In the genomic region with DNA sequence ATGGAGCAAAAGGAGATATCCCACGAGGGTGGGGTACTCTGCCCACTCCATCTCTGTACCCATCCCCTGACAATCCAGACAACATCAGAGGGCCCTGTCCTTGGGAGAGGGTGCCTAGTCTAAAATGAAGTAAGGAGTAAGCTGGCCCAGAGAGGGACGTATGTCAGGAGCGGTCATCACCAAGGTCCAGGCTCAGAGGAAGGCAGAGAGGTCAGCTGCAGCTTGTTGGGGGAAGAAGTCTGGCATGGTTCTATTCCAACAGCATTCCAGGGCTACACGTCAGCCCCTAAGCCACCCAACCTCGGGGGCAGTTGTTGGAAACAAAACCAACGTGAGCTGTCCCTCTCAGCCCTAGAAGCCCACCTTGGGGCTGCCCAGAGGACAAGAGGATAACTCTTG, we compare ENCODE assay signal across 9 mouse cellular contexts. TPM values are rescaled to one million over a fixed set of nuclear protein-coding genes. Genes with fewer than 3 reads are reported as not detected.
DNase-seq lines count a peak whose midpoint lies in the region; ATAC-seq lines count a peak whose summit lies in the region.
"Had no signal": no experiment of that assay in that cellular context is flagged by ENCODE, and none has a peak within 500 bp of the region (broad histone marks: within the 10 kb centered on the region; RNA-seq: fewer than 3 reads in every experiment).

No protein-coding gene starts in this region.

- H3K36me3 ChIP-seq in heart, embryonic 16.5 days (ENCODE audit: control insufficient read depth, insufficient read depth), result no peaks in the 10 kb centered on the region
- no peaks in the 10 kb centered on the region for H3K36me3 ChIP-seq in midbrain, embryonic 11.5 days (ENCODE audit: control insufficient read depth, insufficient read depth, low read length)
- no peaks in the 10 kb centered on the region for H3K36me3 ChIP-seq in midbrain, embryonic 14.5 days (ENCODE audit: control insufficient read depth, insufficient read depth, low read length)
- no peaks in the 10 kb centered on the region for H3K36me3 ChIP-seq in intestine, embryonic 15.5 days
- no peaks in the 10 kb centered on the region for H3K36me3 ChIP-seq in stomach, embryonic 16.5 days (ENCODE audit: control insufficient read depth, insufficient read depth, low read length)

- no peak overlapping the region for H3K4me3 ChIP-seq in heart, embryonic 16.5 days (ENCODE audit: low read length)
- no peak overlapping the region for H3K4me3 ChIP-seq in midbrain, embryonic 11.5 days (ENCODE audit: low read depth, low read length)
- H3K4me3 ChIP-seq in midbrain, embryonic 14.5 days (replicated peaks; ENCODE audit: low read depth, low read length), result no peak overlapping the region
- H3K4me3 ChIP-seq in intestine, embryonic 15.5 days (replicated peaks), result no peak overlapping the region
- H3K4me3 ChIP-seq in stomach, embryonic 16.5 days (replicated peaks; ENCODE audit: low read length), result no peak overlapping the region

- peak overlapping the region; percentile 61 for H3K9ac ChIP-seq in heart, embryonic 16.5 days (ENCODE audit: low read length)
- H3K9ac ChIP-seq in midbrain, embryonic 11.5 days (ENCODE audit: low read length), result 0 out of 2 replicates have a peak overlapping the region, but pooled peaks have one; percentile 20
- no peak overlapping the region for H3K9ac ChIP-seq in midbrain, embryonic 14.5 days (replicated peaks; ENCODE audit: low read length)
- 0 out of 2 replicates have a peak overlapping the region, but pooled peaks have one; percentile 32 for H3K9ac ChIP-seq in intestine, embryonic 15.5 days
- peak overlapping the region; percentile 68 for H3K9ac ChIP-seq in stomach, embryonic 16.5 days (ENCODE audit: low read length)

- H3K27me3 ChIP-seq in heart, embryonic 16.5 days (ENCODE audit: control insufficient read depth, insufficient read depth, low read length), result no peaks in the 10 kb centered on the region
- peaks cover 29% of the 10 kb centered on the region for H3K27me3 ChIP-seq in midbrain, embryonic 11.5 days (ENCODE audit: control insufficient read depth, insufficient read depth, low read length)
- peaks cover 29% of the 10 kb centered on the region for H3K27me3 ChIP-seq in midbrain, embryonic 14.5 days (ENCODE audit: control insufficient read depth, insufficient read depth, low read length)
- no peaks in the 10 kb centered on the region for H3K27me3 ChIP-seq in intestine, embryonic 15.5 days (replicated peaks)
- 0 out of 2 replicates have a peak, but pooled peaks cover 2% of the 10 kb centered on the region for H3K27me3 ChIP-seq in stomach, embryonic 16.5 days (ENCODE audit: control insufficient read depth, insufficient read depth, low read length)
- H3K27me3 ChIP-seq: Patski had no signal

- H3K4me1 ChIP-seq in heart, embryonic 16.5 days (ENCODE audit: control insufficient read depth, insufficient read depth, low read length), result peaks cover 48% of the 10 kb centered on the region
- peaks cover 26% of the 10 kb centered on the region for H3K4me1 ChIP-seq in midbrain, embryonic 11.5 days (ENCODE audit: control insufficient read depth, insufficient read depth, low read length)
- peaks cover 22% of the 10 kb centered on the region for H3K4me1 ChIP-seq in midbrain, embryonic 14.5 days (ENCODE audit: control insufficient read depth, insufficient read depth, low read length)
- H3K4me1 ChIP-seq in intestine, embryonic 15.5 days (replicated peaks), result peaks cover 36% of the 10 kb centered on the region
- H3K4me1 ChIP-seq in stomach, embryonic 16.5 days (ENCODE audit: control insufficient read depth, insufficient read depth, low read length), result peaks cover 42% of the 10 kb centered on the region

- no peak for ATAC-seq in heart, embryonic 16.5 days (replicated peaks; ENCODE audit: extremely low read depth, insufficient read depth, low FRiP score)
- ATAC-seq in midbrain, embryonic 11.5 days (ENCODE audit: low FRiP score), result no peak
- no peak for ATAC-seq in midbrain, embryonic 14.5 days (ENCODE audit: low FRiP score, low TSS enrichment)
- ATAC-seq in intestine, embryonic 15.5 days, result no peak
- no peak for ATAC-seq in stomach, embryonic 16.5 days (ENCODE audit: insufficient read depth, low FRiP score)

- no peak for DNase-seq in heart, adult 8-10 months (ENCODE audit: low spot score)
- DNase-seq in midbrain, embryonic 11.5 days (ENCODE audit: low spot score, missing footprints), result peak; percentile 87
- no peak for DNase-seq in midbrain, embryonic 14.5 days
- no peak for DNase-seq in layer of hippocampus, adult 9-11 months
- DNase-seq: thymus, adult 18-20 months had no signal

- H3K27ac ChIP-seq in heart, embryonic 16.5 days (ENCODE audit: low read length), result peak overlapping the region; percentile 54
- no peak overlapping the region for H3K27ac ChIP-seq in midbrain, embryonic 11.5 days (ENCODE audit: low read depth, low read length)
- no peak overlapping the region for H3K27ac ChIP-seq in midbrain, embryonic 14.5 days (replicated peaks; ENCODE audit: low read depth, low read length)
- H3K27ac ChIP-seq in intestine, embryonic 15.5 days, result peak overlapping the region; percentile 66
- peak overlapping the region; percentile 48 for H3K27ac ChIP-seq in stomach, embryonic 16.5 days (ENCODE audit: low read length)

- 34% methylated on average over 6 of the region's 6 CpGs for WGBS in heart, embryonic 16.5 days
- WGBS in midbrain, embryonic 11.5 days, result 52% methylated on average over 6 of the region's 6 CpGs
- 50% methylated on average over 6 of the region's 6 CpGs for WGBS in midbrain, embryonic 14.5 days
- 53% methylated on average over 6 of the region's 6 CpGs for WGBS in intestine, embryonic 15.5 days
- WGBS in stomach, embryonic 16.5 days, result 49% methylated on average over 6 of the region's 6 CpGs

- peak overlapping the region; percentile 53; the same call in 1 of the 2 replicates for H3K4me2 ChIP-seq in heart, embryonic 16.5 days (ENCODE audit: low read depth, low read length)
- H3K4me2 ChIP-seq in midbrain, embryonic 11.5 days, result no peak overlapping the region
- H3K4me2 ChIP-seq in midbrain, embryonic 14.5 days (ENCODE audit: low read length), result no peak overlapping the region
- H3K4me2 ChIP-seq in intestine, embryonic 15.5 days (replicated peaks), result peak overlapping the region; percentile 63
- H3K4me2 ChIP-seq in stomach, embryonic 16.5 days (ENCODE audit: low read depth, low read length), result peak overlapping the region; percentile 54

- no peaks in the 10 kb centered on the region for H3K9me3 ChIP-seq in heart, embryonic 16.5 days (replicated peaks; ENCODE audit: control insufficient read depth, low read length)
- H3K9me3 ChIP-seq in midbrain, embryonic 11.5 days (ENCODE audit: control insufficient read depth, low read length), result no peaks in the 10 kb centered on the region
- H3K9me3 ChIP-seq in midbrain, embryonic 14.5 days (ENCODE audit: control insufficient read depth, low read length), result no peaks in the 10 kb centered on the region
- H3K9me3 ChIP-seq in intestine, embryonic 15.5 days, result no peaks in the 10 kb centered on the region
- no peaks in the 10 kb centered on the region for H3K9me3 ChIP-seq in stomach, embryonic 16.5 days (replicated peaks; ENCODE audit: control insufficient read depth, low read length)

RNA-seq across cellular contexts. Expression of a gene that starts 2.4 kb away (rescaled TPM):
- polyA plus RNA-seq in heart, embryonic 16.5 days (2015; fragmentation: Nextera tagmentation; extraction: Ambion mirVana), result 17.7 and 32.1 TPM in 2 replicates
- total RNA-seq in heart, adult 8-10 months (2022), result 100 to 1,000 TPM in 1 of 4 experiments, 10 to 100 TPM in 3; 78.1 to 110 (median 93.3) TPM
- 3.8 and 3.9 TPM in 2 replicates for polyA plus RNA-seq in midbrain, embryonic 11.5 days (2014; fragmentation: Nextera tagmentation; extraction: Ambion mirVana)
- polyA plus RNA-seq in midbrain, embryonic 14.5 days (2014; fragmentation: Nextera tagmentation; extraction: Ambion mirVana), result 1.2 and 1.8 TPM in 2 replicates
- polyA plus RNA-seq in intestine, embryonic 15.5 days (2015; fragmentation: Nextera tagmentation; extraction: Ambion mirVana), result 30.9 and 37.8 TPM in 2 replicates
- polyA plus RNA-seq in stomach, embryonic 16.5 days (2015; fragmentation: Nextera tagmentation; extraction: Ambion mirVana), result 61.3 and 64.6 TPM in 2 replicates

RNA-seq across cellular contexts. Expression of a gene that starts 29.1 kb away (rescaled TPM):
- polyA plus RNA-seq in heart, embryonic 16.5 days (2015; fragmentation: Nextera tagmentation; extraction: Ambion mirVana), result 208 and 247 TPM in 2 replicates
- total RNA-seq in heart, adult 8-10 months (2022), result 100 to 1,000 TPM; 452 to 674 (median 565) TPM
- 443 and 494 TPM in 2 replicates for polyA plus RNA-seq in midbrain, embryonic 11.5 days (2014; fragmentation: Nextera tagmentation; extraction: Ambion mirVana)
- polyA plus RNA-seq in midbrain, embryonic 14.5 days (2014; fragmentation: Nextera tagmentation; extraction: Ambion mirVana), result 409 and 512 TPM in 2 replicates
- 577 and 672 TPM in 2 replicates for polyA plus RNA-seq in intestine, embryonic 15.5 days (2015; fragmentation: Nextera tagmentation; extraction: Ambion mirVana)
- polyA plus RNA-seq in stomach, embryonic 16.5 days (2015; fragmentation: Nextera tagmentation; extraction: Ambion mirVana), result 408 and 537 TPM in 2 replicates

RNA-seq across cellular contexts. Expression of a gene that starts 45.2 kb away (rescaled TPM):
- polyA plus RNA-seq in heart, embryonic 16.5 days (2015; fragmentation: Nextera tagmentation; extraction: Ambion mirVana), result 6.1 and 9.9 TPM in 2 replicates
- total RNA-seq in heart, adult 8-10 months (2022), result 10 to 100 TPM; 12.1 to 14.1 (median 12.6) TPM
- polyA plus RNA-seq in midbrain, embryonic 11.5 days (2014; fragmentation: Nextera tagmentation; extraction: Ambion mirVana), result 13.3 and 14.4 TPM in 2 replicates
- polyA plus RNA-seq in midbrain, embryonic 14.5 days (2014; fragmentation: Nextera tagmentation; extraction: Ambion mirVana), result 32.0 and 37.5 TPM in 2 replicates
- polyA plus RNA-seq in intestine, embryonic 15.5 days (2015; fragmentation: Nextera tagmentation; extraction: Ambion mirVana), result 11.4 and 12.7 TPM in 2 replicates
- polyA plus RNA-seq in stomach, embryonic 16.5 days (2015; fragmentation: Nextera tagmentation; extraction: Ambion mirVana), result 4.3 and 4.6 TPM in 2 replicates

RNA-seq across cellular contexts. Expression of a gene that starts 56.8 kb away (rescaled TPM):
- 133 and 148 TPM in 2 replicates for polyA plus RNA-seq in heart, embryonic 16.5 days (2015; fragmentation: Nextera tagmentation; extraction: Ambion mirVana)
- 10 to 100 TPM; 80.8 to 93.9 (median 90.0) TPM for total RNA-seq in heart, adult 8-10 months (2022)
- polyA plus RNA-seq in midbrain, embryonic 11.5 days (2014; fragmentation: Nextera tagmentation; extraction: Ambion mirVana), result 170 and 171 TPM in 2 replicates
- 158 and 179 TPM in 2 replicates for polyA plus RNA-seq in midbrain, embryonic 14.5 days (2014; fragmentation: Nextera tagmentation; extraction: Ambion mirVana)
- 172 TPM in 2 replicates for polyA plus RNA-seq in intestine, embryonic 15.5 days (2015; fragmentation: Nextera tagmentation; extraction: Ambion mirVana)
- 154 and 171 TPM in 2 replicates for polyA plus RNA-seq in stomach, embryonic 16.5 days (2015; fragmentation: Nextera tagmentation; extraction: Ambion mirVana)

Comparison
In these comparisons a context has a peak if more than half of its experiments do, and no peak if none do; other contexts are left out.
1. H3K27ac ChIP-seq: peak in heart, embryonic 16.5 days (single experiment), intestine, embryonic 15.5 days (single experiment) and stomach, embryonic 16.5 days (single experiment); none in midbrain, embryonic 11.5 days (single experiment) and midbrain, embryonic 14.5 days (single experiment).
2. H3K4me2 ChIP-seq: peak in heart, embryonic 16.5 days (single experiment), intestine, embryonic 15.5 days (single experiment) and stomach, embryonic 16.5 days (single experiment); none in midbrain, embryonic 11.5 days (single experiment) and midbrain, embryonic 14.5 days (single experiment).